Mouse (Mus musculus) liver, embryonic 15.5 days (tissue): ENCODE data around the gene Rad54l2. TPM values are rescaled to one million over a fixed set of nuclear protein-coding genes. Genes with fewer than 3 reads are reported as not detected.

Source experiments
- ATAC-seq: fragments of 200-750 bp; cut with Nextera tagmentation; 2 replicates; pipeline ENCODE4 v1.8.0; 2017; ENCODE audit warnings: moderate number of reproducible peaks, mild to moderate bottlenecking, moderate library complexity; ENCODE audit not compliant: insufficient read depth
- H3K27ac ChIP-seq: fragments of 300-500 bp; sonication (generic); replicated peaks from 2 replicates; pipeline ENCODE4 v1.5.1; 2015; ENCODE audit warnings: mild to moderate bottlenecking, inconsistent platforms
- H3K27me3 ChIP-seq: fragments of 300-500 bp; sonication (generic); 2 replicates; pipeline ENCODE4 v1.6.1; 2015; ENCODE audit warnings: mild to moderate bottlenecking, inconsistent platforms
- H3K36me3 ChIP-seq: fragments of 300-500 bp; sonication (generic); replicated peaks from 2 replicates; pipeline ENCODE4 v1.6.1; 2015; ENCODE audit warnings: moderate library complexity, mild to moderate bottlenecking, inconsistent platforms
- H3K4me1 ChIP-seq: fragments of 300-500 bp; sonication (generic); replicated peaks from 2 replicates; pipeline ENCODE4 v1.6.1; 2015; ENCODE audit warnings: inconsistent platforms
- H3K4me2 ChIP-seq: fragments of 300-500 bp; sonication (generic); 2 replicates; pipeline ENCODE4 v1.6.1; 2015; ENCODE audit warnings: moderate library complexity, mild to moderate bottlenecking, inconsistent platforms
- H3K4me3 ChIP-seq: fragments of 300-500 bp; sonication (generic); replicated peaks from 2 replicates; pipeline ENCODE4 v1.5.1; 2015; ENCODE audit warnings: mild to moderate bottlenecking, inconsistent platforms
- H3K9ac ChIP-seq: fragments of 300-500 bp; sonication (generic); 2 replicates; pipeline ENCODE4 v1.6.1; 2015; ENCODE audit warnings: moderate library complexity, mild to moderate bottlenecking, inconsistent platforms
- H3K9me3 ChIP-seq: fragments of 300-500 bp; sonication (generic); replicated peaks from 2 replicates; pipeline ENCODE4 v1.6.1; 2016; ENCODE audit warnings: inconsistent platforms
- WGBS: fragments of 180-500 bp; shearing (Covaris S2); methylation state at CpG from one replicate; pipeline ENCODE4 v1.1.7; 2015; ENCODE audit warnings: mixed read lengths; ENCODE audit not compliant: insufficient replicate concordance; 5-methylcytosine and 5-hydroxymethylcytosine counted together
- polyA plus RNA-seq: library from polyadenylated mRNA; unstranded; fragments of >200 nt; fragmentation: Nextera tagmentation; extraction: Ambion mirVana; gene quantifications from 2 replicates; pipeline ENCODE4 v1.2.1, GENCODE M21; 2015

Rad54l2 gene
- polyA plus RNA-seq, 1 experiment from 2014 or later: 2.0 TPM

GRCm38 (mm10) chr9:106785206-106785605, 3.8 kb downstream of the Rad54l2 start:
- 54% methylated on average over 3 of the region's 3 CpGs for WGBS
- H3K27ac ChIP-seq: no peak overlapping the region
- no peak for ATAC-seq
- H3K4me3 ChIP-seq: no peak overlapping the region
- no peak overlapping the region for H3K9ac ChIP-seq
- no peaks in the 10 kb centered on the region for H3K36me3 ChIP-seq
- no peaks in the 10 kb centered on the region for H3K9me3 ChIP-seq
- H3K4me1 ChIP-seq: peaks cover 36% of the 10 kb centered on the region
- H3K4me2 ChIP-seq: no peak overlapping the region
- no peaks in the 10 kb centered on the region for H3K27me3 ChIP-seq

- Histone ChIP-seq H3K4me3 (no peak overlapping the region), H3K9me3 (no peaks in the 10 kb centered on the region), H3K27ac (no peak overlapping the region), H3K4me1 (peaks cover 24% of the 10 kb centered on the region), H3K9ac (no peak overlapping the region), H3K27me3 (no peaks in the 10 kb centered on the region), H3K36me3 (no peaks in the 10 kb centered on the region), H3K4me2 (no peak overlapping the region)
- no peak for ATAC-seq
- 79% methylated on average over 2 of the region's 2 CpGs for WGBS
These were observed 5.4 kb downstream of the Rad54l2 start for GRCm38 (mm10) chr9:106783554-106783953.

DNA sequence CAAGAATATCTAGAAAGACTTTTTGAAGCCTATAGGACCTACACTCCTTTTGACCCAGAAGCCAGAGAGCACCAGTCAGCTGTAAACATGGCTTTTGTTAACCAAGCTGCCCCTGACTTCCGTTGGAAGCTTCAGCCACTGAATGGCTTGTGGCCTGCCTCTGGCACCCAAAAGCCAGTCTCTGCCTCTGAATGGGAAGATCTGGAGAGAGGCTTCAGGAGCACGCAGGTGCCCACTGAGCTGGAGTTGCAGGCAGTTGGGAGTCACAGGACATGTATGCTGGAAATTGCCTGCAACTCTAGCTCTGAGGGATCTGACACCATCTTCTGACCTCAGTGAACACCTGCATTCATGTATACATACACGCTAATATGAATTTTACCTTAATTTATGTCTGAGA, 8.9 kb downstream of the Rad54l2 start:
- H3K4me3 ChIP-seq: no peak overlapping the region
- no peaks in the 10 kb centered on the region for H3K27me3 ChIP-seq
- H3K27ac ChIP-seq: no peak overlapping the region
- no peak overlapping the region for H3K9ac ChIP-seq
- no peaks in the 10 kb centered on the region for H3K9me3 ChIP-seq
- ATAC-seq: no peak
- WGBS: 76% methylated on average over 3 of the region's 3 CpGs
- H3K36me3 ChIP-seq: no peaks in the 10 kb centered on the region
- H3K4me1 ChIP-seq: peaks cover 14% of the 10 kb centered on the region; the same call in 1 of the 2 replicates
- no peak overlapping the region for H3K4me2 ChIP-seq

DNA sequence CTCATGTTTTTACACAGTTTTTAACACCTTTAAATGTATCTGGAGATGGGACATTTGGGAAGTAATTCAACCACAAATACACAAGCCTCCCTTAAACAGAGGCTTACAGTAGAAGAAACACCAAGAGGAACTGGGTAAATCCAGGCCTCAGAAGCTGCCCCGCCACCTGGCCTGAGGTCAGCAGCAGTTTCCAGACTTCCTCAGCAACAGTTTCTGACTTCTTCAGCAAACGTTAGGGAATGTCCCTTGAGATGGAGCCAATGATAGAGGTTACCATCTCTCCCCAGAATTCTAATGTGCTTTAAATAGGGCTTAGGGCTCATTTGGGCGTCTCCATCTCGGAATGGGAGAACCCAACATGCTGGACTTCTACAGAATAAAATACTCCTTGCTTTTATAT, 10.7 kb downstream of the Rad54l2 start:
- Histone ChIP-seq H3K4me1 (peaks cover 14% of the 10 kb centered on the region), H3K9ac (no peak overlapping the region), H3K9me3 (no peaks in the 10 kb centered on the region), H3K4me3 (no peak overlapping the region), H3K4me2 (no peak overlapping the region), H3K36me3 (no peaks in the 10 kb centered on the region), H3K27me3 (no peaks in the 10 kb centered on the region), H3K27ac (no peak overlapping the region)
- ATAC-seq: no peak
- WGBS: 66% methylated on average over 4 of the region's 4 CpGs

DNA sequence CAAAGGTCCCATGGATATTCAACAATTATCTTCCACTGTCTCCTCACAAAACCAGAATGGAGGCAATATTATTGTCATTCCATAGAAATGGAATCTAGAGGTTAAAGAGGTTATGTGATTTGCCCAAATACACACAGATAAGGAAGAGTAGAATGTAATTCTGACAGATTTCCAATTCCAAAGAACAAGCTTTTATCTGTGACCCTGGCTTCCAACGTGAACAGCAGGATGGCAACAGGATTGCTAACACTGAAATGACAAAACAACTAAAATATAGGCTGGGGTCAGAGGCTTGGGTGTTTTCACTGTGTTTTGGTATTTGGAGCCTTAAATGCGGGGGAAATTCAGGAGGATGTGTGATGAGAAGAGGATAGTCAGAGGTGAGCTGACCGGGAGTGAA, 11.6 kb downstream of the Rad54l2 start:
- Histone ChIP-seq H3K27ac (no peak overlapping the region), H3K4me2 (no peak overlapping the region), H3K27me3 (no peaks in the 10 kb centered on the region), H3K4me3 (no peak overlapping the region), H3K36me3 (no peaks in the 10 kb centered on the region), H3K9ac (no peak overlapping the region), H3K4me1 (peaks cover 18% of the 10 kb centered on the region), H3K9me3 (no peaks in the 10 kb centered on the region)
- no peak for ATAC-seq
- 76% methylated on average over 3 of the region's 3 CpGs for WGBS

GRCm38 (mm10) chr9:106776116-106776515, 12.9 kb downstream of the Rad54l2 start:
- Histone ChIP-seq H3K36me3 (no peaks in the 10 kb centered on the region), H3K27me3 (no peaks in the 10 kb centered on the region), H3K27ac (no peak overlapping the region), H3K4me1 (peaks cover 28% of the 10 kb centered on the region), H3K4me3 (no peak overlapping the region), H3K9me3 (no peaks in the 10 kb centered on the region), H3K4me2 (no peak overlapping the region), H3K9ac (no peak overlapping the region)
- WGBS: 24% methylated on average over 1 of the region's 1 CpGs
- no peak for ATAC-seq

GRCm38 (mm10) chr9:106771770-106772169, 17.2 kb downstream of the Rad54l2 start:
- 64% methylated on average over 2 of the region's 2 CpGs for WGBS
- Histone ChIP-seq H3K9ac (no peak overlapping the region), H3K4me3 (no peak overlapping the region), H3K36me3 (no peaks in the 10 kb centered on the region), H3K9me3 (no peaks in the 10 kb centered on the region), H3K4me2 (no peak overlapping the region), H3K4me1 (peaks cover 40% of the 10 kb centered on the region), H3K27ac (no peak overlapping the region), H3K27me3 (no peaks in the 10 kb centered on the region)
- ATAC-seq: no peak

- WGBS: 34% methylated on average over 3 of the region's 3 CpGs
- no peaks in the 10 kb centered on the region for H3K27me3 ChIP-seq
- no peak overlapping the region for H3K27ac ChIP-seq
- H3K4me3 ChIP-seq: no peak overlapping the region
- H3K9me3 ChIP-seq: no peaks in the 10 kb centered on the region
- no peak overlapping the region for H3K4me2 ChIP-seq
- H3K9ac ChIP-seq: no peak overlapping the region
- H3K36me3 ChIP-seq: no peaks in the 10 kb centered on the region
- ATAC-seq: peak; percentile 44; the same call in 1 of the 2 replicates
- H3K4me1 ChIP-seq: peaks cover 32% of the 10 kb centered on the region
These were observed 18.8 kb downstream of the Rad54l2 start for GRCm38 (mm10) chr9:106770216-106770615.

- no peak overlapping the region for H3K4me2 ChIP-seq
- no peak overlapping the region for H3K4me3 ChIP-seq
- no peaks in the 10 kb centered on the region for H3K27me3 ChIP-seq
- H3K9ac ChIP-seq: no peak overlapping the region
- H3K9me3 ChIP-seq: no peaks in the 10 kb centered on the region
- H3K4me1 ChIP-seq: peaks cover 32% of the 10 kb centered on the region
- H3K36me3 ChIP-seq: no peaks in the 10 kb centered on the region
- no peak overlapping the region for H3K27ac ChIP-seq
- no peak for ATAC-seq
- 62% methylated on average over 5 of the region's 5 CpGs for WGBS
These were observed 19.2 kb downstream of the Rad54l2 start for GRCm38 (mm10) chr9:106769781-106770180.

DNA sequence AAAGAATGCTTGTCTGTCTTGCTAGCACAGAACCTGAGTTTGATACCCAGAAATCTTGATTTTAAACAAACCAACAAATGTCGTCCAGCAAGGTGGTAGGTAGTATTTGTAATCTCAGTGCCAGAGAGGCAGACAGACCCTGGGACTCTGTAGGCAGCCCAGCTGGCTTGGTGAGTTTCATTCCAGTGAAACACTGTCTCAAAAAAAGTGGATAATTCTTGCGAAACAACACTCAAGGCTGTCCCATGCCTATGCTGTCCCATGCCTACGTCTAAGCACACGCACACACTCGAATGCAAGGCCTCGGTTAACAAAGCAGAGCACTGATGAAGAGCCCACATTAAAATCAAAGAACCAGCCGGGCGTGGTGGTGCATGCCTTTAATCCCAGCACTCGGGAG, 32.6 kb downstream of the Rad54l2 start:
- H3K4me3 ChIP-seq: no peak overlapping the region
- ATAC-seq: no peak
- H3K27me3 ChIP-seq: no peaks in the 10 kb centered on the region
- 76% methylated on average over 9 of the region's 9 CpGs for WGBS
- H3K4me1 ChIP-seq: no peaks in the 10 kb centered on the region
- peaks cover 7% of the 10 kb centered on the region; the same call in 1 of the 2 replicates for H3K36me3 ChIP-seq
- H3K4me2 ChIP-seq: no peak overlapping the region
- H3K27ac ChIP-seq: no peak overlapping the region
- H3K9me3 ChIP-seq: no peaks in the 10 kb centered on the region
- no peak overlapping the region for H3K9ac ChIP-seq

DNA sequence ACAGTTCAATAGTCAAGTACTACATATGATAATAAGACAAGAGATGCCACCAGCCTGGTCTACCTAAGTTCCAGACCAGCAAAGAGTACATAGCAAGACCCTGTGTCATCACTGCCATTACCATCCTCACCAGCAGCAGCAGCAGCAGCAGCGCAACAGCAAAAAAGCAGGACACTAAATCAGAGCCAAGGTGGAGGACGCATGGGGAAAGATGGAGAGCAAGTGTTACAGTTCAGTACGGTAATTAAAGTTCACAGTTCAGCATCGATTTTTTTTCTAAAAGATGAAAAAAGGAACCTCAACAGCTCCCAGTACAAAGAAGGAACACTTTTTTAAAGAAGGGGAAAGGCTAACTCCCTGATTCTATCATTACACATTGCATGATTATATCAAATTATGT, 33.2 kb downstream of the Rad54l2 start:
- ATAC-seq: no peak
- no peaks in the 10 kb centered on the region for H3K9me3 ChIP-seq
- no peak overlapping the region for H3K27ac ChIP-seq
- no peaks in the 10 kb centered on the region for H3K4me1 ChIP-seq
- no peak overlapping the region for H3K9ac ChIP-seq
- peaks cover 7% of the 10 kb centered on the region; the same call in 1 of the 2 replicates for H3K36me3 ChIP-seq
- no peak overlapping the region for H3K4me2 ChIP-seq
- 75% methylated on average over 4 of the region's 4 CpGs for WGBS
- H3K4me3 ChIP-seq: no peak overlapping the region
- H3K27me3 ChIP-seq: no peaks in the 10 kb centered on the region

DNA sequence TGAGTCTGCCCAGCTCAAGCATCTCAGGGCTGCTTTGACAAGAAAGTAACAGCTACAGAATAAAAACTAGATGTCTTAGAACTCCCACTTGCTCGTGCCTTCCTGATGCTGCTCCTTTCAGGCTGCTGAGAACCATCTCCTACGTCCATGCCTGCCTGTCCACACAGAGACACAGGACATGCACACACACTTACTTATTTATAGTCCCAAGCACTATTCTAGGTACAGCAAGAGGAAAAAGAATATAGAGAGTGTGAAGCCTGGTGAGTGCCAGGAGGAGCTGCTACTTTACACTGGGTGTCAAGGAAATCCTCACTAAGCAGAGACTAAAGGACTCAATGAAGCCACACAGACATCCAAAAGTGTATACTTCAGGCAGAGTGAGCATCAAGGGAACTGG, 34.7 kb downstream of the Rad54l2 start:
- Histone ChIP-seq H3K4me2 (no peak overlapping the region), H3K9me3 (no peaks in the 10 kb centered on the region), H3K4me1 (no peaks in the 10 kb centered on the region), H3K4me3 (no peak overlapping the region), H3K36me3 (peaks cover 9% of the 10 kb centered on the region; the same call in 1 of the 2 replicates), H3K27ac (no peak overlapping the region), H3K27me3 (no peaks in the 10 kb centered on the region), H3K9ac (no peak overlapping the region)
- ATAC-seq: no peak
- 64% methylated on average over 2 of the region's 2 CpGs for WGBS
